Mouse (Mus musculus) heart, postnatal 0 days (tissue): ENCODE data around the gene Kif18b.

Experiments
- CTCF ChIP-seq: IDR thresholded peaks from 2 replicates; pipeline ENCODE4 v1.5.1; 2016; ENCODE audit warnings: antibody characterized with exemption, control low read depth, low read depth
- EP300 ChIP-seq: IDR thresholded peaks from 2 replicates; pipeline ENCODE4 v1.6.1; 2016; ENCODE audit warnings: antibody characterized with exemption, low read depth

GRCm38 (mm10) chr11:102887433-102887832, 37.5 kb downstream of the Kif18b start:
- TF ChIP-seq CTCF (no peak), EP300 (no peak)
